Mouse (Mus musculus) midbrain, postnatal 0 days (tissue): ENCODE results near the gene Gm10553. TPM values are rescaled to one million over a fixed set of nuclear protein-coding genes. Genes with fewer than 3 reads are reported as not detected.
"Not testable (repeated sequence)": the region's sequence is repeated elsewhere in the genome, so short reads cannot be mapped to it uniquely, and the experiment has no call there.

Experiments
- ATAC-seq: fragments of 200-750 bp; cut with Nextera tagmentation; 2 replicates; pipeline ENCODE4 v1.8.0; 2017; ENCODE audit warnings: moderate number of reproducible peaks, mild to moderate bottlenecking, moderate TSS enrichment, moderate library complexity; ENCODE audit not compliant: low FRiP score
- DNase-seq: peaks from one replicate; pipeline ENCODE4 v3.0.0-alpha.2; 2015; ENCODE audit warnings: low spot score
- H3K27ac ChIP-seq: fragments of 300-500 bp; sonication (generic); 2 replicates; pipeline ENCODE4 v1.5.1; 2014; ENCODE audit warnings: low read depth, mild to moderate bottlenecking, low read length, mixed read lengths
- H3K27me3 ChIP-seq: fragments of 300-500 bp; sonication (generic); 2 replicates; pipeline ENCODE4 v1.6.1; 2014; ENCODE audit warnings: low read length, control low read depth, mixed read lengths; ENCODE audit not compliant: insufficient read depth
- H3K36me3 ChIP-seq: fragments of 300-500 bp; sonication (generic); 2 replicates; pipeline ENCODE4 v1.6.1; 2014; ENCODE audit warnings: low read length, control low read depth, mixed read lengths; ENCODE audit not compliant: insufficient read depth
- H3K4me1 ChIP-seq: fragments of 300-500 bp; sonication (generic); 2 replicates; pipeline ENCODE4 v1.6.1; 2014; ENCODE audit warnings: mild to moderate bottlenecking, control low read depth, antibody characterized with exemption, low read length, mixed read lengths; ENCODE audit not compliant: insufficient read depth
- H3K4me2 ChIP-seq: fragments of 300-500 bp; sonication (generic); 2 replicates; pipeline ENCODE4 v1.6.1; 2014; ENCODE audit warnings: low read depth, mild to moderate bottlenecking, low read length, mixed read lengths; ENCODE audit not compliant: poor library complexity, severe bottlenecking
- H3K4me3 ChIP-seq: fragments of 300-500 bp; sonication (generic); 2 replicates; pipeline ENCODE4 v1.5.1; 2014; ENCODE audit warnings: low read depth, mild to moderate bottlenecking, low read length, moderate library complexity
- H3K9ac ChIP-seq: fragments of 300-500 bp; sonication (generic); replicated peaks from 2 replicates; pipeline ENCODE4 v1.6.1; 2014; ENCODE audit warnings: mild to moderate bottlenecking, low read length, moderate library complexity, mixed read lengths; ENCODE audit not compliant: poor library complexity, severe bottlenecking
- H3K9me3 ChIP-seq: fragments of 300-500 bp; sonication (generic); 2 replicates; pipeline ENCODE4 v1.6.1; 2016; ENCODE audit warnings: low read length, control low read depth
- WGBS: fragments of 180-500 bp; shearing (Covaris S2); extraction: QIAGEN DNeasy Blood & Tissue Kit; methylation state at CpG from one replicate; pipeline ENCODE4 v1.1.7; 2014; 5-methylcytosine and 5-hydroxymethylcytosine counted together
- polyA plus RNA-seq: library from polyadenylated mRNA; unstranded; fragments of >200 nt; fragmentation: Nextera tagmentation; extraction: Ambion mirVana; gene quantifications from 2 replicates; pipeline ENCODE4 v1.2.1, GENCODE M21; 2015
- total RNA-seq: library from RNA; depleted of rRNA; stranded (reverse); fragments of >200 nt; gene quantifications from 2 replicates; pipeline ENCODE4 v1.2.3, GENCODE M21; 2014; rRNA removed

Gm10553 gene
- total RNA-seq, result not detected in 2 replicates
- polyA plus RNA-seq, result not detected in 2 replicates

- not testable (repeated sequence) for H3K4me2 ChIP-seq, H3K27me3 ChIP-seq, DNase-seq, H3K9me3 ChIP-seq, H3K4me3 ChIP-seq, H3K9ac ChIP-seq, H3K4me1 ChIP-seq, H3K36me3 ChIP-seq, H3K27ac ChIP-seq, ATAC-seq
- WGBS, result 50% methylated on average over 1 of the region's 1 CpGs
Observed at GRCm38 (mm10) chr1:85099864-85100263, at the start of gene Gm10553. Gene Gm10553 (plus strand): TSS chr1:85100164.

DNA sequence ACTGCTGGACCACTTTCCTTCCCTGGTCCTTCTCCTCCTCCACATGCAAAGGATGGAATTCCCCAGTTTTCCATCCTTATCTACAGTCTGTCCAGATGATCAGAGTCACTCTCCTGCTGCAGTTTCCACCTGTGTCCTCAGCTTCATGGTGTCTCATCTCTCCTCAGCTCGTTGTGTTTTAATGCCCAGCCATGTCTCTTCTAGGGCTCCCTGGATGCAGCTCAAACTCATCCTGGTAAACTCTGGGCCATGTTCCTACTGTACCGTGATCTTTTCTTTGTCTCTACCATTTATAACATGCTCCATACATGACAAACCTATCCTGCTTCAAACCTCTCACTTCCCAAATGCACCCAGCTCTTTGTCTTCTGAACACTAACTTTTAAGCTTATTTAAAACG lies 28.3 kb upstream of the Gm10553 start:
- ATAC-seq, H3K4me1 ChIP-seq, H3K27ac ChIP-seq, H3K27me3 ChIP-seq, H3K9ac ChIP-seq, H3K36me3 ChIP-seq, H3K4me2 ChIP-seq, H3K9me3 ChIP-seq, DNase-seq, H3K4me3 ChIP-seq: not testable (repeated sequence)
- WGBS, result 67% methylated on average over 3 of the region's 3 CpGs

GRCm38 (mm10) chr1:85073099-85073498 lies 26.9 kb upstream of the Gm10553 start:
- not testable (repeated sequence) for DNase-seq, H3K27me3 ChIP-seq, H3K36me3 ChIP-seq, H3K27ac ChIP-seq, H3K4me3 ChIP-seq, H3K4me2 ChIP-seq, H3K4me1 ChIP-seq, H3K9me3 ChIP-seq, H3K9ac ChIP-seq, ATAC-seq
- WGBS, result 68% methylated on average over 3 of the region's 3 CpGs

GRCm38 (mm10) chr1:85084803-85085202 lies 15.2 kb upstream of the Gm10553 start:
- not testable (repeated sequence) for H3K27me3 ChIP-seq, H3K4me2 ChIP-seq, DNase-seq, H3K9me3 ChIP-seq, H3K27ac ChIP-seq, ATAC-seq, H3K4me1 ChIP-seq, H3K9ac ChIP-seq, H3K36me3 ChIP-seq, H3K4me3 ChIP-seq
- 72% methylated on average over 3 of the region's 3 CpGs for WGBS

GRCm38 (mm10) chr1:85086211-85086610 lies 13.8 kb upstream of the Gm10553 start:
- not testable (repeated sequence) for H3K9ac ChIP-seq, H3K4me2 ChIP-seq, H3K36me3 ChIP-seq, H3K4me3 ChIP-seq, ATAC-seq, H3K27ac ChIP-seq, DNase-seq, H3K27me3 ChIP-seq, H3K4me1 ChIP-seq, H3K9me3 ChIP-seq
- 50% methylated on average over 1 of the region's 1 CpGs for WGBS

DNA sequence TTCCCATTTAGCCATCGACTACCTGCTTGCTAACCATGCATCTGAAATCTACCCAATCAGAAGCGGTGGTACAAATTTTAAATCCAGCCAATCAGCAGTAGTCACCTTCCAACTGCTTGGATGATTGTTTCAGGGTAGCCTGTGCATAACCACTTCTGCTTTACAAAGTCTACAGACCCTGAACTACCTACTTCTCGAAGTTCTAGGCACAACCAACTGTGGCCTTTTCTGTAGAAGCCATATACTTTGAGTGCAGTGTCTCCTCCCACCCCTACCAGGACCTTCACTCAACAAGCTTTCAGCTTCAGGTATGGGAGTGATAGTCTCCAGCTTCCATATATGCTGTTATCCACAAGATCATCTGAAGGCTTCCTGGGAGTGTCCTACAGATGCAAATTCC lies 7.8 kb upstream of the Gm10553 start:
- not testable (repeated sequence) for ATAC-seq, DNase-seq, H3K4me1 ChIP-seq, H3K4me2 ChIP-seq, H3K36me3 ChIP-seq, H3K4me3 ChIP-seq, H3K27ac ChIP-seq, H3K27me3 ChIP-seq, H3K9ac ChIP-seq, H3K9me3 ChIP-seq
- 35% methylated on average over 1 of the region's 3 CpGs for WGBS

DNA sequence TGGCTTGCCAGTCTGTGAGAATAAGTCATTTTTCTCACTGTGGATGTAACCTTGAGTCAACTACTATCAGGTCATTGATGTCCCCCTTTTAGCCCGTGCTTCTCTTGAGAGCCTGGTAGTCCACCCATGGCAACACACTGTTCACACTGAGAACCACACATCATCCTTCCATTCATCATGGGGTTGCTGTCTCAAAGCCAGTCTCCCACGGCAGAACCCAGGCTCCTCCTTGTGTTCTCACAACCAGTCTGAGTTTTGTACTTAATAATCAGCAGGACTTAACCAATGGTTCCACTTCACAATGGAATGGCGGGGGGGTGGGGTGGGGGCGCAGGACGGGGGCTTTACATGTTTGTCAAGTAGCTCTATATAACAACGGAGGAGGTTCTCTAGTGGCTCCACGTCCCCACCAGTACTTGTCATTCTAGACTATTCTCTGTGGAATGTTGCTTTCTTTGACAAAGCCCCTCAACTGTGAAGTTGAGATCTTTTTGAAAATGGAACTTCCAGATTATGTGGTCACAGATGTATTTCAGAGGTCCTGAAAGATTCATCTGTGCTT lies 6.9 kb upstream of the Gm10553 start:
- H3K9ac ChIP-seq, ATAC-seq, H3K4me2 ChIP-seq, H3K36me3 ChIP-seq, DNase-seq, H3K27ac ChIP-seq, H3K4me3 ChIP-seq, H3K9me3 ChIP-seq, H3K4me1 ChIP-seq, H3K27me3 ChIP-seq: not testable (repeated sequence)
- WGBS, result 81% methylated on average over 6 of the region's 7 CpGs

- H3K27ac ChIP-seq, H3K9me3 ChIP-seq, H3K4me2 ChIP-seq, H3K4me3 ChIP-seq, ATAC-seq, H3K36me3 ChIP-seq, H3K9ac ChIP-seq, H3K4me1 ChIP-seq, DNase-seq, H3K27me3 ChIP-seq: not testable (repeated sequence)
- 83% methylated on average over 5 of the region's 7 CpGs for WGBS
Observed at GRCm38 (mm10) chr1:85099081-85099480, 883 bp upstream of the Gm10553 start.

- H3K4me2 ChIP-seq, H3K27me3 ChIP-seq, H3K9me3 ChIP-seq, H3K4me3 ChIP-seq, H3K9ac ChIP-seq, H3K36me3 ChIP-seq, DNase-seq, H3K27ac ChIP-seq, ATAC-seq, H3K4me1 ChIP-seq: not testable (repeated sequence)
- WGBS, result 83% methylated on average over 4 of the region's 4 CpGs
Observed at GRCm38 (mm10) chr1:85101754-85102153, 1.8 kb downstream of the Gm10553 start.
